Mouse (Mus musculus): ENCODE results near the gene Tspan10. TPM values are rescaled to one million over a fixed set of nuclear protein-coding genes. Genes with fewer than 3 reads are reported as not detected.

The Tspan10 gene
- not detected for polyA plus RNA-seq (2014; fragmentation: Illumina TruSeq; extraction: RNeasy Lipid Tissue Mini Kit (QIAGEN cat#74804); ENCODE audit: low read depth, low replicate concordance)

GRCm38 (mm10) chr11:120442344-120442743 is at the start of gene Tspan10:
Gene Tspan10, plus strand, starts transcription at chr11:120442644.

GRCm38 (mm10) chr11:120437152-120437856 is 5.1 kb upstream of the Tspan10 start, which contains the start of gene Nploc4:
Gene Nploc4, minus strand, starts transcription at chr11:120437708.

GRCm38 (mm10) chr11:120453306-120453705 is 10.9 kb downstream of the Tspan10 start, which contains the start of gene Pde6g:
Gene Pde6g, minus strand, starts transcription at chr11:120453500.

GRCm38 (mm10) chr11:120457772-120458751 is 15.6 kb downstream of the Tspan10 start, which contains the start of the genes Oxld1 and Ccdc137:
Gene Oxld1, minus strand, starts transcription at chr11:120458068.
Gene Ccdc137, plus strand, starts transcription at chr11:120458115.

GRCm38 (mm10) chr11:120467051-120467735 is 24.7 kb downstream of the Tspan10 start, which contains the start of gene Arl16:
Gene Arl16, minus strand, starts transcription at chr11:120467607.

GRCm38 (mm10) chr11:120484265-120484981 is 42.0 kb downstream of the Tspan10 start, which contains the start of gene Mrpl12:
Gene Mrpl12, plus strand, starts transcription at chr11:120484613.

GRCm38 (mm10) chr11:120491317-120492023 is 49.0 kb downstream of the Tspan10 start, which contains the start of gene Slc25a10:
Gene Slc25a10, plus strand, starts transcription at chr11:120491840.

Other genes starting within 250 kb of the Tspan10 start
- 8.2 TPM for gene Bahcc1, start 209.7 kb upstream of the Tspan10 start, polyA plus RNA-seq (2014; fragmentation: Illumina TruSeq; extraction: RNeasy Lipid Tissue Mini Kit (QIAGEN cat#74804); ENCODE audit: low read depth, low replicate concordance)
- gene Actg1, start 94.1 kb upstream of the Tspan10 start, polyA plus RNA-seq (2014; fragmentation: Illumina TruSeq; extraction: RNeasy Lipid Tissue Mini Kit (QIAGEN cat#74804); ENCODE audit: low read depth, low replicate concordance): 443 TPM
- gene Fscn2, start 81.1 kb upstream of the Tspan10 start, polyA plus RNA-seq (2014; fragmentation: Illumina TruSeq; extraction: RNeasy Lipid Tissue Mini Kit (QIAGEN cat#74804); ENCODE audit: low read depth, low replicate concordance): not detected
- gene Faap100, start 63.9 kb upstream of the Tspan10 start, polyA plus RNA-seq (2014; fragmentation: Illumina TruSeq; extraction: RNeasy Lipid Tissue Mini Kit (QIAGEN cat#74804); ENCODE audit: low read depth, low replicate concordance): 12.4 TPM
- 46.6 TPM for gene Nploc4, start 4.9 kb upstream of the Tspan10 start, polyA plus RNA-seq (2014; fragmentation: Illumina TruSeq; extraction: RNeasy Lipid Tissue Mini Kit (QIAGEN cat#74804); ENCODE audit: low read depth, low replicate concordance)
- 1.0 TPM for gene Pde6g, start 10.9 kb downstream of the Tspan10 start, polyA plus RNA-seq (2014; fragmentation: Illumina TruSeq; extraction: RNeasy Lipid Tissue Mini Kit (QIAGEN cat#74804); ENCODE audit: low read depth, low replicate concordance)
- 53.5 TPM for gene Oxld1, start 15.4 kb downstream of the Tspan10 start, polyA plus RNA-seq (2014; fragmentation: Illumina TruSeq; extraction: RNeasy Lipid Tissue Mini Kit (QIAGEN cat#74804); ENCODE audit: low read depth, low replicate concordance)
- 10.3 TPM for gene Ccdc137, start 15.5 kb downstream of the Tspan10 start, polyA plus RNA-seq (2014; fragmentation: Illumina TruSeq; extraction: RNeasy Lipid Tissue Mini Kit (QIAGEN cat#74804); ENCODE audit: low read depth, low replicate concordance)
- 11.3 TPM for gene Arl16, start 25.0 kb downstream of the Tspan10 start, polyA plus RNA-seq (2014; fragmentation: Illumina TruSeq; extraction: RNeasy Lipid Tissue Mini Kit (QIAGEN cat#74804); ENCODE audit: low read depth, low replicate concordance)
- 230 TPM for gene Mrpl12, start 42.0 kb downstream of the Tspan10 start, polyA plus RNA-seq (2014; fragmentation: Illumina TruSeq; extraction: RNeasy Lipid Tissue Mini Kit (QIAGEN cat#74804); ENCODE audit: low read depth, low replicate concordance)
- 12.9 TPM for gene Slc25a10, start 49.2 kb downstream of the Tspan10 start, polyA plus RNA-seq (2014; fragmentation: Illumina TruSeq; extraction: RNeasy Lipid Tissue Mini Kit (QIAGEN cat#74804); ENCODE audit: low read depth, low replicate concordance)
- gene Gcgr, start 88.1 kb downstream of the Tspan10 start, polyA plus RNA-seq (2014; fragmentation: Illumina TruSeq; extraction: RNeasy Lipid Tissue Mini Kit (QIAGEN cat#74804); ENCODE audit: low read depth, low replicate concordance): 0.81 TPM
- gene Mcrip1, start 107.1 kb downstream of the Tspan10 start, polyA plus RNA-seq (2014; fragmentation: Illumina TruSeq; extraction: RNeasy Lipid Tissue Mini Kit (QIAGEN cat#74804); ENCODE audit: low read depth, low replicate concordance): 64.9 TPM
- gene Ppp1r27, start 108.5 kb downstream of the Tspan10 start, polyA plus RNA-seq (2014; fragmentation: Illumina TruSeq; extraction: RNeasy Lipid Tissue Mini Kit (QIAGEN cat#74804); ENCODE audit: low read depth, low replicate concordance): not detected
- 176 TPM for gene P4hb, start 130.6 kb downstream of the Tspan10 start, polyA plus RNA-seq (2014; fragmentation: Illumina TruSeq; extraction: RNeasy Lipid Tissue Mini Kit (QIAGEN cat#74804); ENCODE audit: low read depth, low replicate concordance)
- gene Arhgdia, start 139.0 kb downstream of the Tspan10 start, polyA plus RNA-seq (2014; fragmentation: Illumina TruSeq; extraction: RNeasy Lipid Tissue Mini Kit (QIAGEN cat#74804); ENCODE audit: low read depth, low replicate concordance): 159 TPM
- gene Alyref, start 155.7 kb downstream of the Tspan10 start, polyA plus RNA-seq (2014; fragmentation: Illumina TruSeq; extraction: RNeasy Lipid Tissue Mini Kit (QIAGEN cat#74804); ENCODE audit: low read depth, low replicate concordance): 25.3 TPM
- gene Anapc11, start 155.8 kb downstream of the Tspan10 start, polyA plus RNA-seq (2014; fragmentation: Illumina TruSeq; extraction: RNeasy Lipid Tissue Mini Kit (QIAGEN cat#74804); ENCODE audit: low read depth, low replicate concordance): 53.2 TPM
- gene Npb, start 165.8 kb downstream of the Tspan10 start, polyA plus RNA-seq (2014; fragmentation: Illumina TruSeq; extraction: RNeasy Lipid Tissue Mini Kit (QIAGEN cat#74804); ENCODE audit: low read depth, low replicate concordance): not detected
- 72.2 TPM for gene Pcyt2, start 175.3 kb downstream of the Tspan10 start, polyA plus RNA-seq (2014; fragmentation: Illumina TruSeq; extraction: RNeasy Lipid Tissue Mini Kit (QIAGEN cat#74804); ENCODE audit: low read depth, low replicate concordance)
- 16.4 TPM for gene Sirt7, start 182.6 kb downstream of the Tspan10 start, polyA plus RNA-seq (2014; fragmentation: Illumina TruSeq; extraction: RNeasy Lipid Tissue Mini Kit (QIAGEN cat#74804); ENCODE audit: low read depth, low replicate concordance)
- 42.4 TPM for gene Mafg, start 191.0 kb downstream of the Tspan10 start, polyA plus RNA-seq (2014; fragmentation: Illumina TruSeq; extraction: RNeasy Lipid Tissue Mini Kit (QIAGEN cat#74804); ENCODE audit: low read depth, low replicate concordance)
- 2.0 TPM for gene Pycr1, start 201.1 kb downstream of the Tspan10 start, polyA plus RNA-seq (2014; fragmentation: Illumina TruSeq; extraction: RNeasy Lipid Tissue Mini Kit (QIAGEN cat#74804); ENCODE audit: low read depth, low replicate concordance)
- 61.7 TPM for gene Myadml2, start 205.5 kb downstream of the Tspan10 start, polyA plus RNA-seq (2014; fragmentation: Illumina TruSeq; extraction: RNeasy Lipid Tissue Mini Kit (QIAGEN cat#74804); ENCODE audit: low read depth, low replicate concordance)
- not detected for gene Notum, start 218.5 kb downstream of the Tspan10 start, polyA plus RNA-seq (2014; fragmentation: Illumina TruSeq; extraction: RNeasy Lipid Tissue Mini Kit (QIAGEN cat#74804); ENCODE audit: low read depth, low replicate concordance)
- 39.2 TPM for gene Aspscr1, start 230.3 kb downstream of the Tspan10 start, polyA plus RNA-seq (2014; fragmentation: Illumina TruSeq; extraction: RNeasy Lipid Tissue Mini Kit (QIAGEN cat#74804); ENCODE audit: low read depth, low replicate concordance)

Data from heart, adult 10 weeks (tissue).